Mouse (Mus musculus) hindbrain, embryonic 15.5 days (tissue): Measurements from ENCODE around the gene Fbxw11. TPM values are rescaled to one million over a fixed set of nuclear protein-coding genes. Genes with fewer than 3 reads are reported as not detected.

ENCODE experiments used
- ATAC-seq: fragments of 200-750 bp; cut with Nextera tagmentation; 2 replicates; pipeline ENCODE4 v1.8.0; 2017; ENCODE audit warnings: low read depth, moderate number of reproducible peaks, moderate TSS enrichment; ENCODE audit not compliant: low FRiP score
- H3K27ac ChIP-seq: fragments of 300-500 bp; sonication (generic); replicated peaks from 2 replicates; pipeline ENCODE4 v1.5.1; 2015; ENCODE audit warnings: mild to moderate bottlenecking, inconsistent platforms
- H3K27me3 ChIP-seq: fragments of 300-500 bp; sonication (generic); 2 replicates; pipeline ENCODE4 v1.6.1; 2015; ENCODE audit warnings: control low read depth, inconsistent platforms
- H3K36me3 ChIP-seq: fragments of 300-500 bp; sonication (generic); 2 replicates; pipeline ENCODE4 v1.6.1; 2015; ENCODE audit warnings: control low read depth, inconsistent platforms
- H3K4me1 ChIP-seq: fragments of 300-500 bp; sonication (generic); replicated peaks from 2 replicates; pipeline ENCODE4 v1.6.1; 2015; ENCODE audit warnings: control low read depth, inconsistent platforms
- H3K4me2 ChIP-seq: fragments of 300-500 bp; sonication (generic); 2 replicates; pipeline ENCODE4 v1.6.1; 2015; ENCODE audit warnings: moderate library complexity, mild to moderate bottlenecking, inconsistent platforms
- H3K4me3 ChIP-seq: fragments of 300-500 bp; sonication (generic); 2 replicates; pipeline ENCODE4 v1.5.1; 2015; ENCODE audit warnings: mild to moderate bottlenecking, inconsistent platforms
- H3K9ac ChIP-seq: fragments of 300-500 bp; sonication (generic); 2 replicates; pipeline ENCODE4 v1.6.1; 2015; ENCODE audit warnings: inconsistent platforms
- H3K9me3 ChIP-seq: fragments of 300-500 bp; sonication (generic); 2 replicates; pipeline ENCODE4 v1.6.1; 2016; ENCODE audit warnings: control low read depth, inconsistent platforms
- WGBS: fragments of 180-500 bp; shearing (Covaris S2); methylation state at CpG from one replicate; pipeline ENCODE4 v1.1.7; 2015; 5-methylcytosine and 5-hydroxymethylcytosine counted together
- polyA plus RNA-seq: library from polyadenylated mRNA; unstranded; fragments of >200 nt; fragmentation: Nextera tagmentation; extraction: Ambion mirVana; gene quantifications from 2 replicates; pipeline ENCODE4 v1.2.1, GENCODE M21; 2015

Fbxw11 gene
- 115 and 117 TPM in 2 replicates for polyA plus RNA-seq

DNA sequence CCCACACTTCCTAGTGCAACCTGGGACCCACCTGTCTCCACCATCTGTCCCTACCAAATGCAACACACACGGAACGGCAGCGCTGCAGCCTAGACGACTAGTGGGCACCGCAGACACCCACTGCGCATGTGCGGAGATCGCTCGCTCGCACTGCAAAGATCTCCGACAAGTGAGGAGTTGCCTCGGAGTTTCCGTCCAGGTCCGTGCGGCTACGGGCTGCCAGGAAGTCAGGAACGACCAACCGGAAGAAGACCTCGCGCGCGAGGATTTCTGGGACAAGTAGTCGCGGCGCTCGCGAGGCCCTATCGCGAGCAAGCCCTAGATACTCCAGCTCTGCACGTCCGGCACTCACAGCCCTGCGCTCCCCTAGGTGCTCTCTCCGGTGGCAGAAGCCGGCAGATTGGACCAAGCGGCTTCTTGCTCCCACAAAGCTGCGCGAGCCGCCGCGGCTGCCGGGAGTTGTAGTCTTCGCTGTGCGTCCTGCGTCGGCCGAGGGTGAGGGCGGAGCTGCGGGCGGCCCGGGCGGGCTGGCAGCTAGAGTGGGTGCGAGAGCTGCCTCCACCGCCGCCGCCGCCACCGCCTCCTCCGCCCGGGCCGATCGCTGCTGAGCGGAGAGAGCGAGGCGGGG lies at the start of gene Fbxw11:
TSS of gene Fbxw11 (plus strand) at position 476 of the 628 bp plus-strand sequence.
- Histone ChIP-seq H3K4me2 (peak within 1 kb of the TSS; percentile 83), H3K9me3 (no peaks in the 10 kb centered on the region), H3K9ac (peak within 1 kb of the TSS; percentile 98), H3K27ac (peak within 1 kb of the TSS; percentile 98), H3K36me3 (no peaks in the 10 kb centered on the region), H3K4me3 (peak within 1 kb of the TSS; percentile 98), H3K27me3 (no peaks in the 10 kb centered on the region), H3K4me1 (peaks cover 20% of the 10 kb centered on the region)
- peak; percentile 96 for ATAC-seq
- under 1% methylated on average over 46 of the region's 64 CpGs for WGBS

DNA sequence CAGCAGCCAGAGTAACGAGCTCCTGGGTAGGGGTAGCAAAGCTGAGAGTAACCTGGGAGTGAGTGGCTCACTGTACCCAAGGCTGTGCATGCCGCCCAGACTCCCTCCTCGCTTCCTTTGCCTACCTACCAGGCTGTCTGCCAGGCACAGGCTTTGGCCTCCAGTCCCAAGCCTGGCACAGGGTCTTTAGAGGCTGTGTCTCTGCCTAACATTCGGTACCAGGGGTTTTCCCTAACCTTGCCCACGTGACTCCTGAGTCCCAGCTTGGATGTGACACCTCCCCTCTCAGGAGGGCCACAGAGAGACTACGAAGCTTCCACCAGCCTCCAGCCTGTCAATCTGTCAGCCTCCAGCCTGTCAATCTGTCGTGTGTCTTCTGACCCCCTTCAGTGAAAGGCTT lies 49.4 kb upstream of the Fbxw11 start:
- no peaks in the 10 kb centered on the region for H3K9me3 ChIP-seq
- WGBS = 84% methylated on average over 7 of the region's 7 CpGs
- no peaks in the 10 kb centered on the region for H3K36me3 ChIP-seq
- no peak for ATAC-seq
- no peaks in the 10 kb centered on the region for H3K27me3 ChIP-seq
- no peak overlapping the region for H3K27ac ChIP-seq
- no peak overlapping the region for H3K9ac ChIP-seq
- no peak overlapping the region for H3K4me3 ChIP-seq
- no peak overlapping the region for H3K4me2 ChIP-seq
- H3K4me1 ChIP-seq = peaks cover 5% of the 10 kb centered on the region

DNA sequence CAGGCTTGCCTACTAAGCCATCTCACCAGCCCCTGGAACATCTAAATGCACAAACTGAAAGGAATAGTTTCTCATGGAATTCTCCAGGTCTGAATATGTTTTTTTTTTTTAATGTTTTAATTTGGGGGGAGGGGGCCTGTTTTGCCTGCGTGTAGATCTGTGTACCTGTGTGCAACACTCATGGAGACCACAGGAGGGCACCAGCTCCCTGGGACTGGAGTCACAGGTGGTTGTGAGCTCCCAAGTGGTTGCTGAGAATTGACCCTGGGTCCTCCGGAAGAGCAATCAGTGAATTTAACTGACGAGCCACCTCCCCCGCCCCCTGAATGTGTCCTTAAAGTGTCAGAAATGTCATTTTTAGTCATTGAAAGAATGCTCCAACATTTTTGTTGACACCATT lies 48.4 kb upstream of the Fbxw11 start:
- H3K36me3 ChIP-seq = no peaks in the 10 kb centered on the region
- no peaks in the 10 kb centered on the region for H3K27me3 ChIP-seq
- H3K27ac ChIP-seq = no peak overlapping the region
- ATAC-seq = no peak
- H3K4me2 ChIP-seq = no peak overlapping the region
- 92% methylated on average over 4 of the region's 4 CpGs for WGBS
- H3K4me3 ChIP-seq = no peak overlapping the region
- H3K4me1 ChIP-seq = peaks cover 5% of the 10 kb centered on the region
- H3K9me3 ChIP-seq = no peaks in the 10 kb centered on the region
- H3K9ac ChIP-seq = no peak overlapping the region

DNA sequence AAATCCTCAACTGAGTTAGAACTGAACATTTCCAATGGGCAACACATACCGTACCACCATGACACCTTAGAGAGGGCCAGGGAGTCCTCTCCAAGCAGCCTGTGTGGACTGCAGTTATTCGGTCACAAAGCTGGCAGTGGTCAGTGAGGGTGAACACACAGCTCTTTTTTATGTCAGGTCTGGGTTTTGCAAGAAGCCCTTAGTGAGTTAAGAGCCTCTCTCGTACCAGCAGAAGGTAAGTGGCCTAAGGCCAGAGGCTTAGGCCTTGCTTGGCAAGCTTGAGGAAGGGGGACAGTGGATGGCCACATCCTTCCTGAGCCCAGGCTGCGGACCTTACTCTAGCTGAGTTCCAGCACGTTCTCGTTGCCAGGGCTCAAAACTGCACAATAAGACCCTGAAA lies 42.2 kb upstream of the Fbxw11 start:
- no peak overlapping the region for H3K9ac ChIP-seq
- no peak overlapping the region for H3K27ac ChIP-seq
- no peak overlapping the region for H3K4me3 ChIP-seq
- 96% methylated on average over 6 of the region's 6 CpGs for WGBS
- H3K4me2 ChIP-seq = no peak overlapping the region
- no peak for ATAC-seq
- H3K4me1 ChIP-seq = peaks cover 4% of the 10 kb centered on the region; the same call in 1 of the 2 replicates
- no peaks in the 10 kb centered on the region for H3K36me3 ChIP-seq
- H3K27me3 ChIP-seq = no peaks in the 10 kb centered on the region
- no peaks in the 10 kb centered on the region for H3K9me3 ChIP-seq

DNA sequence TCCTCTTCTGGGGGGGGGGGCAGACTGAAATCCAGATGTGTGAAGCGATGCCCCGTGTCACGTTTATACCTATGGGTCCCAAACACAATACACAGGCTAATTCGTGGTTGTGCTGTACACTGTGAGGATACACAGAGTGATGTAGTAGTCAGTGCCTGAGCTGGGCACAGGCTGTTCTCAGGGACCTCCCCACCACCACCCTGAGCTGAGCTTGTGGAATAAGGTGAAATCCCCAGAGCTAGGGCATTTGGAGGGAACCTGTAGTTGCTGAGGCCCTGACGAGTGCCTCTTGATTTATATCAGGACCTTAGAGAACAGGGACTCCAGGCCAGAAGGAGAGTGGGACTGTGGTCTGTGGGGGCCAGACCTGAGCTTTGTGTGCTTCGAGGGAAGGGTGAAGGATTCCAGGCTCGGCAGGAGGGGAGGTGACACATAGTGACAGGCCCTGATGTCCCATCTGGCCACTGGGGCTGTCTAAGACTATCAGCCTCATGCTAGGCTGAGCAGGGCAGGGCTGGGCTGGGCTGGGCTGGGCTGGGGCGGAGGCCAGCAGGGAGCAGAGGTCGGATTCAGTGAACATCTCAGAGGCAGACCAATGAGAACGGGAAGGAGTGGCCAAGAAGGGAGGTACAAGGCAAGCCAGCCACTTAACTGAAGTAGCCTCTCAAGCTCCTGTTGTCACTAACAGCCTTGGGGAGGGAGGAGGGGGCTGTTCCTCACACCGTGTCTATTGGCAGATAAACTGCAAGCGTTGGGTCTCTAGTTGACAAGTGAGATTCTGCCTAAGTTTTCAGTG lies 40.8 kb upstream of the Fbxw11 start:
- 46% methylated on average over 12 of the region's 12 CpGs for WGBS
- peaks cover 4% of the 10 kb centered on the region; the same call in 1 of the 2 replicates for H3K4me1 ChIP-seq

DNA sequence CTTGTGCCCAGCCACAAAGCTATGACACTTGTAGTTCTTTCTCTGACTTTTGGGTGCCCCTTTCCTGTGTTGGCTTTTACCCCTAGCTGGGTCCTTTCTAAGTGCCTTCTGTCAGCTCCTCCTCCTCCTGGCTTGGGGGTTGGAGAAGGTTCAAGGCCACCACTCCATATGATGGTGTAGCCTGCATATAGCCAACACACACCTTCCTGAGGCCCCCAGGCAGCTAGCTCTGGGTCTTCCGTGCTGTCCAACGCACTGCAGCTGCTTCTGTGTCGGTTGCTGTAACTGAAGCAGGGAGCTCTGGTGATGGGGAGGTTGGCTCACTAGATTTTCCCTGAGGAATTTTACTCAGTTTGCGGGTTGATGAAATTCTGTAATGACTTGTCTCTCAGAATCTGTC lies 37.9 kb upstream of the Fbxw11 start:
- no peaks in the 10 kb centered on the region for H3K36me3 ChIP-seq
- ATAC-seq = no peak
- no peaks in the 10 kb centered on the region for H3K27me3 ChIP-seq
- H3K9ac ChIP-seq = no peak overlapping the region
- peak overlapping the region; percentile 13; the same call in 1 of the 2 replicates for H3K27ac ChIP-seq
- H3K9me3 ChIP-seq = no peaks in the 10 kb centered on the region
- WGBS = 46% methylated on average over 4 of the region's 4 CpGs
- no peak overlapping the region for H3K4me3 ChIP-seq
- peaks cover 4% of the 10 kb centered on the region; the same call in 1 of the 2 replicates for H3K4me1 ChIP-seq
- no peak overlapping the region for H3K4me2 ChIP-seq

More for the DNA sequence above, 40.8 kb upstream of the Fbxw11 start:
- peak; percentile 62; the same call in 1 of the 2 replicates for ATAC-seq
- H3K36me3 ChIP-seq = no peaks in the 10 kb centered on the region
- no peak overlapping the region for H3K4me2 ChIP-seq
- no peak overlapping the region for H3K27ac ChIP-seq
- H3K4me3 ChIP-seq = no peak overlapping the region
- H3K27me3 ChIP-seq = no peaks in the 10 kb centered on the region
- no peaks in the 10 kb centered on the region for H3K9me3 ChIP-seq
- H3K9ac ChIP-seq = no peak overlapping the region

DNA sequence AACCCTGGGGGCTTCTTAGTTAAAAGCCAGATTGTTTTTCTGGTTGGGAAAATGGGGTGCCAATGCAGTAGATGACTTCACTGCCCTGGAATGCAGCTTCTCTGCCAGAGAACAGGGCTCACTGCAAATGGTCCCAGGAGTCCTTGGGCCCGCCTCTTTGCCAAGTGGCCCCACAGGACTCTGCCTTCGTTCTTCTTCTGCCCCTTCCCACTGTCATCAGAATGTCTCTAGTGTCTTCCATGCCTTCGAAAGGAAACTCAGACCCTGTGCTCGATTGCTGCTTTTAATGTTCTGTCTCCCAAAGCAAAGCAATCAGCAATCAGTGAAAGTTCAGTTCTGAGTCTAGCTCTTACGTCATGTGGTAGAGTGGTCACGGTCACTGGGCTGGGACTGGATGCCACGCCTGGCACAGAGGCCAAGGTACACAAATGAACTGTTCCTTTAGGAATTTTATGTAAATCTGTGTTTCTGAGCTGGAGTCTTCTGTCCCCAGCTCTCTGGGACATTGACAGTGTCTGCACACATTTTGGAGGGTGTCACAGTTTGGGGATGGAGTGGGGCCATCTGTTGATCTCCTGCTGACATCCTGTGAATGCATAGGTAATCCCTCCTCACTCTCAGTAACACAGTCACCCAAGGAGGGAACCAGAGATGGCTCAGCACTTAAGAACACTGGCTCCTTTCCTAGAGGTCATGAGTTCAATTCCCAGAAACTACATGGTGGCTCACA lies 37.2 kb upstream of the Fbxw11 start:
- no peak overlapping the region for H3K4me2 ChIP-seq
- H3K27me3 ChIP-seq = no peaks in the 10 kb centered on the region
- H3K9ac ChIP-seq = no peak overlapping the region
- H3K9me3 ChIP-seq = no peaks in the 10 kb centered on the region
- no peak overlapping the region; the same call in 1 of the 2 replicates for H3K27ac ChIP-seq
- H3K4me1 ChIP-seq = peaks cover 4% of the 10 kb centered on the region; the same call in 1 of the 2 replicates
- 55% methylated on average over 7 of the region's 7 CpGs for WGBS
- no peak overlapping the region for H3K4me3 ChIP-seq
- no peaks in the 10 kb centered on the region for H3K36me3 ChIP-seq
- 0 out of 2 replicates have a peak, but pooled peaks have one; percentile 38 for ATAC-seq

DNA sequence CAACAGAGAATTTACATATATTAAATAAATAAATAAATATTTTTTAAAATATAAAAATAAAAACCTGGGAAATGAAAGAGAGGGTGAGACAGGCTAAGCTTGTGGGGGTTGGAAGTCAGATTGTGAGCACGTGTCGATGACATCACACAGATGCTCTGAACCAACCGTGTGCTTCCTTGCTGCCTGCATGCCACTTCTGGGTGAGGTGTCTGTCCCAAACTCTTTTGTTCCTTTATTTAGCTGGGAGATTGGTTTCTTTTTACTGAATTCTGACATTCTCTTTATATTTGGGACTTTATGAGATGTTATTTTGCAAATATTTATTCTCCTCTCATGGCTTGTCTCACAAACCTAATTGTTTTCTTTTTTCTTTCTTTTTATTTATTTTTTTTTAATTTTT lies 36.6 kb upstream of the Fbxw11 start:
- Histone ChIP-seq H3K9ac (no peak overlapping the region), H3K4me1 (peaks cover 4% of the 10 kb centered on the region; the same call in 1 of the 2 replicates), H3K9me3 (no peaks in the 10 kb centered on the region), H3K4me2 (no peak overlapping the region), H3K27ac (no peak overlapping the region), H3K4me3 (no peak overlapping the region), H3K36me3 (no peaks in the 10 kb centered on the region), H3K27me3 (no peaks in the 10 kb centered on the region)
- WGBS = 90% methylated on average over 3 of the region's 3 CpGs
- ATAC-seq = no peak

DNA sequence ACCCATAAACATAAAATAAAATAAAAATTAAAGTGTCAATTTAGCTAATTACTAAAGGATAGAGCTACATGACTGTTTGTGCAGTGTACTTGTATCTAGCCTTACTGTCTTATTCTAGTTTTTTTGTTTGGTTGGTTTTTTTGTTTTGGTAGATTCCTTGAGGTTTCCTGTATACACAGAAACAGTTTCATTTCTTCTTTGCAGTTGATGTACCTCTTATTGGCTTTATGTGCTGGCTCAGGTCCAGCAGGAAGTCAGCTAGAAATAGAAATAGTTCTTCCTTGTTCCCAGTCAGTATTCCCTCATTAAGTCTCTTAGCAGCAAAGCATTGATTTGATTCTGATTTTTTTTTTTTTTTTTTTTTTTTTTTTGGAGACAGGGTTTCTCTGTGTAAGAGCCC lies 35.2 kb upstream of the Fbxw11 start:
- Histone ChIP-seq H3K9me3 (no peaks in the 10 kb centered on the region), H3K4me3 (no peak overlapping the region), H3K9ac (no peak overlapping the region), H3K36me3 (no peaks in the 10 kb centered on the region), H3K27ac (no peak overlapping the region), H3K4me1 (peaks cover 4% of the 10 kb centered on the region; the same call in 1 of the 2 replicates), H3K4me2 (no peak overlapping the region), H3K27me3 (no peaks in the 10 kb centered on the region)
- ATAC-seq = no peak

DNA sequence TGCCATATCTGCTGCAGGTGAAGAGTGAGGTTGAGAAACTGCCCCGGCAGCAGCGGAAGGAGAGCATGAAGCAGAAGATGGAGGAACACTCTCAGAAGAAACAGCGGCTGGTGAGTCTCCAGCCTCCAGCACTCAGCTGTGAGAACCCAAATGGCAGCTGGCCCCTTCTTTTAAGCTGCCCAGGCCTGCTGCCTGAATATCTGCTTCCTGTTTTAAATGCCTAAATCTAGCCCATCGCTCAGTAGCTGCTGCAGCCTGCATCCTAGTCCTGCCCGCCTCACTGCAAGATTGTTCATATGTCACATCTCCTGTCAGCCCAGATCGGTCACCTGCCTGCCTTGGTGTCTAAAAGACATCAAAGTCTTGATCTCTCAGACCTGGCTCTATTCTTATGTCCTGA lies 31.9 kb upstream of the Fbxw11 start:
- no peaks in the 10 kb centered on the region; the same call in 1 of the 2 replicates for H3K4me1 ChIP-seq
- no peak overlapping the region for H3K27ac ChIP-seq
- H3K4me2 ChIP-seq = no peak overlapping the region
- no peaks in the 10 kb centered on the region for H3K27me3 ChIP-seq
- no peak for ATAC-seq
- 94% methylated on average over 6 of the region's 6 CpGs for WGBS
- H3K9ac ChIP-seq = no peak overlapping the region
- H3K9me3 ChIP-seq = no peaks in the 10 kb centered on the region
- H3K4me3 ChIP-seq = no peak overlapping the region
- no peaks in the 10 kb centered on the region for H3K36me3 ChIP-seq

DNA sequence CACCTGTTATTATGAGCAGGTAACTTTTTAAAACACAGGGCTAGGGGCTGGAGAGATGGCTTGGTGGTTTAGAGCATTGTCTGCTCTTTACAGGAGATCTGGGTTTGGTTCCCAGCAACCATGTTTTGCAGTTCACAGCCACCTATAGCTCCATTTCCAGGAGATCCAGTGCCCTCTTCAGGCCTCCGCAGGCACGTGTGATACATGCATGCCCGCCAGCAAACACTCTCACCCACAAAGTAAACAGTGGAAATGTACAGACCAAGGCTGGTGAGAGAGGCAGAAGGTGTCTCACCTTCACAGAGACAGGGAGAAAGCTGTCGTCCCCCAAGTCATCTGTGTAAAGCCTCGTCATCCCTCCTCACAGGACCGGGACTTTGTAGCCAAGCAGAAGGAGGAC lies 30.2 kb upstream of the Fbxw11 start:
- WGBS = 84% methylated on average over 6 of the region's 6 CpGs
- H3K36me3 ChIP-seq = no peaks in the 10 kb centered on the region
- H3K9ac ChIP-seq = no peak overlapping the region

DNA sequence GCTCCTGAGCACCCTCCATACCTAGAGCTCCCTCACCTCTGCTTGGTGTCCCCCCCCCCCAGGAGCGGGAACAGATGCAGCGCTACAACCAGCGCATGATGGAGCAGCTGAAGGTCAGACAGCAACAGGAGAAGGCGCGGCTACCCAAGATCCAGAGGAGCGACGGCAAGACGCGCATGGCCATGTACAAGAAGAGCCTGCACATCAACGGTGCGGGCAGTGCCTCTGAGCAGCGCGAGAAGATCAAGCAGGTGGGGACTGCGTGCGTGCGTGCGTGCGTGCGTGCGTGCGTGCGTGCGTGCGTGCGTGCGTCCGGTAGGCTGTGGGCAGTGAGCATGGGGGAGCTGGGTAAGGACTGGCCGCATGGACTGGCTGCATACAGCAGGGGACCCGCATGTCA lies 28.1 kb upstream of the Fbxw11 start:
- WGBS = 96% methylated on average over 29 of the region's 29 CpGs
- no peak for ATAC-seq
- no peak overlapping the region for H3K27ac ChIP-seq
- H3K9ac ChIP-seq = no peak overlapping the region
- peaks cover 4% of the 10 kb centered on the region for H3K4me1 ChIP-seq
- H3K4me3 ChIP-seq = no peak overlapping the region
- no peaks in the 10 kb centered on the region for H3K36me3 ChIP-seq
- H3K9me3 ChIP-seq = no peaks in the 10 kb centered on the region
- no peaks in the 10 kb centered on the region for H3K27me3 ChIP-seq
- H3K4me2 ChIP-seq = no peak overlapping the region

More for the DNA sequence above, 30.2 kb upstream of the Fbxw11 start:
- H3K9me3 ChIP-seq = no peaks in the 10 kb centered on the region
- H3K4me2 ChIP-seq = no peak overlapping the region
- ATAC-seq = no peak
- no peak overlapping the region for H3K27ac ChIP-seq
- H3K27me3 ChIP-seq = no peaks in the 10 kb centered on the region
- no peak overlapping the region for H3K4me3 ChIP-seq
- no peaks in the 10 kb centered on the region; the same call in 1 of the 2 replicates for H3K4me1 ChIP-seq
